Mouse (Mus musculus): ENCODE measurements around the gene Tmem131l.

The Tmem131l gene

DNA sequence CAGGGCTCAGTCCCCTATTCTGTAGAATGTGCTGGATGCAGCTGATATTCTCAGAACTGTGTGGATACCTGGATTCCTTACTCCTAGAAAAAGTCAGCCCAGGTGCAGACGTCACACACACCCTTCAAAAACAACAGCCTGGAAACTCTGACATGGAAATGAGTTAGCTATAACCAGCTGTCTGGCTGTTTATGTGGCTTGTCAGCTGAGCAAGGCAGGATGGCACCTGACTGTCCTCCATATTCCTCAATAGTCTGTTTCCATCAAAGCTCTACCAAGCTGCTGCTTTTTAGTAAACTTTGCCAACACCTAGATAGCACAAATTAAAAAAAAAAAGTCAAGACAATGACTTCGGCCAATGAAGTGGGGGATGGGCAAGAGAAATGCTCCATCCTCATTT, 66.6 kb downstream of the Tmem131l start:
- DNase-seq, result no peak

DNA sequence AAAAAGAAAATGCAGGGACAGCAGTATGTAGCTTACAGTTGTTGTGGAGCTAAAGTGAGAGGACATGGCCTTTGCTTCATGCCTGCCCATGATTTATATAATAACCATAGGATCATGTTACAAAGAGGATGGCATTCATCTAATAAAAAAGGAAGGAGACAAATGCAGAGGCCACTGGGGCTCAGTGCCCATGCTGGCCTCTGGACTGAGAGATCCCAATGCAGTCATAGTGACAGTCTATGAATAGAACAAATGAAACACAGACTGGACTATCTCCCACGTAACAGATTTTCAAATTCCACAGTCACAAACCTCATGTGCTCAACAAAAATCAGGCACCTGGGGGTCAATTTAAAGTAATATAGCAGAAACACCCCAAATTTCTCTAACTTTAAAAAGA, 69.3 kb downstream of the Tmem131l start:
- no peak for DNase-seq

DNA sequence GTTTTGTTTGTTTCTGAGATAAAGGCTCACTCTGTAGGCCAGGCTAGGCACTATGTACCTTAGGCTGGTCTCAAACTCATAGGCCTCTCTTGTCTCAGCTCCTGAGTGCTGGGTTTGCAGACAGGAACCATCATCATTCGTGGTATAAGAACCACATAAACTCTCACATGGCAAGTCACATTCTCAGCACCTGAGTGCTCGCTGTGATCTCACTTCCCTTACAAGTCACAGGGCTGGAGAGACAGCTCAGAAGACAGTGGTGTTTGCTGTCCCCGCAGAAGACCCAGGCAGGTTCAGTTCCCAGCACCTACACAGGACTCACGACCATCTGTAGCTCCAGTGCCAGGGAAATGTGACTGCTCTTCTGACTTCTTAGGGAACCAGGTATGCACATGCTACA, 70.9 kb downstream of the Tmem131l start:
- no peak for DNase-seq

GRCm38 (mm10) chr3:83967791-83968190, 72.2 kb downstream of the Tmem131l start:
- DNase-seq, result no peak

DNA sequence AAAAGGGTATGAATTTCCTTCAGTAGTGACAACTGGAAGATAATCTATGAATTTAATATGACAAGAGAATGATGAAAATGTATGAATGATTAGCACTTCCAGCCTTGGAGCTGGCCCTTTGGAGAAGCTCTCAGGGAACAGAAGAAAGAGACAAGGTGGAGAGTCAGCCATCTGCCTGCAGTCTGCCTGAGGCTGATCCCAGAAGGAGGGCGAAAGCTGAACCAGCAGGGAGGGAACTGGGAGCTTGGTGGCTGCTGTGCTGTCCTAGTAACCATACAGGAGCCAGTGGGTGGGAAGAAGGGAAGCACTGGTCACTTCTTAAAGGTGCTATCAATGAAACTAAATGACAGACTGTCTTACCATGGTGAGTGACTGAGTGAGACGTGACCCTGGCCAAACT, 74.6 kb downstream of the Tmem131l start:
- DNase-seq, result no peak

GRCm38 (mm10) chr3:83963705-83964104, 76.3 kb downstream of the Tmem131l start:
- DNase-seq, result no peak

GRCm38 (mm10) chr3:83962571-83962970, 77.4 kb downstream of the Tmem131l start:
- no peak for DNase-seq

- no peak for DNase-seq
These were observed 77.9 kb downstream of the Tmem131l start for GRCm38 (mm10) chr3:83962076-83962475.

GRCm38 (mm10) chr3:83958951-83959681, 80.9 kb downstream of the Tmem131l start:
- DNase-seq, result no peak

DNA sequence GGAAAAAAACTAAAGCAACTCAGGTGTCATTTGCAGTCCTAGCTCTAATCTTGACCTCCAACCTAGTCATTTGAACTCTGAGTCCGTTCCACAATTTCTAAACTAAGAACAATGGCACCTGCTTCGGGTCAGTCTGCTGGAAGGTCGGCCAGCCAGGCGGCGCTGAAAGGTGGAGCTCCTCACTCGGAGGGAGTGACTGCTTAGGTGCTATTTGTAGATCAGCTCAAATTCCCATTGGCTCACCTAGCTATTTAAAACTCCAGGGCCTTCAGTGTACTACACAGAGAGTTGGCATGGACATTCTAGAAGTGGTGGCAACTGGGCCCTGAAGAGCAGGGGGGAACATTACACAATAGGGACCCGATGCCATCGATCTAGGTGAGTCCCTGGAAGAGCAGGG, 86.1 kb downstream of the Tmem131l start:
- DNase-seq, result no peak

DNA sequence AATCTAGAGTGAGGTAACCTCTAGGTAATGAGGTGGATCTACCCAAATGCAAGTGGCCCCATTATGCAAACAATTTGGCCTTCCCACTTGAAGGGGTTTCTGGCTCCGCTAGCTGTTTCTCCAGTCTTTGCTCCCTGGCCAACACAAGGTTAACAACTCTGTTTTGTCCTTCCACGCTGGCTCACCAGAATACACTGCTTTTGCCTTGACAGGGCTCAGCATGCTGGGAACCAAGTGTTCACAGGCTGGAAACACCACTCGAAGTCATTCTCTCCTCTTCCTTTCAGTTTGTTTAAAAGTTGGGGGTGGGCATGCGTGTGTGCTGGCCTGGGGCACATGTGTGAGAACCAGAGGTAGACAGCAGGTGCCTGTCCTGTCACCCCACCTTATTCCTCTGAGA, 91.2 kb downstream of the Tmem131l start:
- no peak for DNase-seq

GRCm38 (mm10) chr3:83947476-83948245, 92.3 kb downstream of the Tmem131l start:
- DNase-seq, result no peak

- DNase-seq, result no peak
These were observed 93.1 kb downstream of the Tmem131l start for GRCm38 (mm10) chr3:83946848-83947247.

- no peak for DNase-seq
These were observed 96.3 kb downstream of the Tmem131l start for GRCm38 (mm10) chr3:83943691-83944090.

GRCm38 (mm10) chr3:83943212-83943611, 96.8 kb downstream of the Tmem131l start:
- no peak for DNase-seq

GRCm38 (mm10) chr3:83941921-83942320, 98.1 kb downstream of the Tmem131l start:
- DNase-seq, result no peak

GRCm38 (mm10) chr3:83938871-83939270, 101.1 kb downstream of the Tmem131l start:
- peak; percentile 20 to 22 for DNase-seq

DNA sequence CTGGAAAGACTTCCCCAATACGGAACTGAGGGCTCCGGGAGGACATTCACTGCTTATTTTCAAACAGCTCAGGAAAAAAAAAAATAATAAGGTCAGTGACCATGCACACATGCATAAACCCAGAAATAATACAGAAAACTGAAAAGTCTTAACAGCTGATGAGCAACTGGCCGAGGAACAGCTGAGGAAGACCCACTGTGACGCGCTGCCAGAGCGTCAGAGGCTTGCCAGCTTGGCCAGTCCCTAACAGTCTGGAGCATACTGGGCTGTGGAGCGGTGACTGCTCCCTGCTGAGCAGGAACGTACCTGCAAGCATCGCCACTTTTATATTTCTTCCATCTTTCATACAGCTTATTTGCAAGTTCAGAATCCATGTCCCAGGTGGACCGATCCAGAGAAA, 105.5 kb downstream of the Tmem131l start:
- no peak for DNase-seq

- DNase-seq, result peak; percentile 63 to 72
These were observed 124.0 kb downstream of the Tmem131l start for GRCm38 (mm10) chr3:83915768-83916496.

GRCm38 (mm10) chr3:83915102-83915501, 124.9 kb downstream of the Tmem131l start:
- no peak for DNase-seq

DNA sequence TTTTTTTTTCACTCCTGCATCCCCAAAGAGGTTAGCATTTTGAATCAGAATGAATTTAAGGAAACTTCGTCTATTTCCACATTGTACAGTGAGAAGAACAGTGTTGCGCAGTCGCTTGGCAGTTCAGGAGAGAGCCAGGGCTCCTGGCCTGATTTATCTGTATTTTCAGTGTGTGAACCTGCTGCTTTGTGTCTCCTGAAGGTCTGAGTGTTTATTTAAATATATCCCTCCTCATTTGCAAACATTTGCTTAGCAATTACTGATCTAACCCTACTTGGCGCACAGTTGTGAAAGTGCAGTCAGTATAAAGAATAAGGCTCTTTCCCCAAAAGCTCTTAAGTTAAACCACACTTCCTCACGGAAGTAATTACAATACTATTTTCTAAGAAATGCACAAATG, 129.3 kb downstream of the Tmem131l start:
- DNase-seq, result no peak

DNA sequence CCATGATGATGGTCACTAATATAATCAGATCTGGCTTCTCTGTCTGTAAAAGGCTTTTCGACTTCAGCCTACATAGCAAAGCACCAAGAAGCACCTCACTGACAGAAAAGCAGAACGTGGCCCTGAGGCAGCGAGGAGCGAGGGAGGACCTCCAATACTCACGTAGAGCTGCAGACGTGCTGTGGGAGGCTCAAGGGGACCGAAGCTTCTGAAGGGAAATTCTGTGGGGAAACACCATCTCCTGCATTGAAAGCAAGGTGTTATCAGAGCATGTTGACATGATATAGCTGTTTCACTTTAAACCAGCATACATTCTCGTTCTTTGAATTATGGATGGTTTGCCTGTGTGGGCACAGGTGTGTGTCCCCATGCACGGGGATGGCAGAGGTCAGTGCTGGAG, 133.8 kb downstream of the Tmem131l start:
- DNase-seq, result no peak

DNA sequence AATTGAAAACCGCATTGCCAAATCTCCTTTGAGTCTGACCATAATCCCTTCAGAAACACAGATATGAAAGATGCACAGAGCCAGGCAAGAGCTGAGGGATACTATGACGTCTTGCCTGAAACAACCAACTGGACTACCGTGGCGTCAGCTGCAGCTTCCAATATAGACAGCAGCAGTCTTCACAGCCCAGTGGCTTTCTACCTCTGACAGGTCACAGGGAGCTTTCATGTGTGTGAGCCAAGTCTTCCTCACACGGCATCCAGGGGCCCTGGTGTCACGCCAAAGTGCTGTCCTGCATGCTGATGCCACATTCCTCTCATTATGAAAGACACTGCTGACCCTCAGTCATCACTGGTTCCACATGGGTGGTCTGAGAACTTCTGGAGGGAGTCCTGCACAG, 134.8 kb downstream of the Tmem131l start:
- DNase-seq, result no peak

Data from kidney, postnatal 4 days (tissue).